Mouse (Mus musculus): ENCODE data around the gene Bscl2.
A peak's percentile ranks its signal among the peaks of the same experiment; 100 is the strongest.

The Bscl2 gene

GRCm38 (mm10) chr19:8837251-8837791, at the start of gene Bscl2:
Gene Bscl2 (plus strand): TSS chr19:8837467.
- DNase-seq (ENCODE audit: low spot score): peak; percentile 92

DNA sequence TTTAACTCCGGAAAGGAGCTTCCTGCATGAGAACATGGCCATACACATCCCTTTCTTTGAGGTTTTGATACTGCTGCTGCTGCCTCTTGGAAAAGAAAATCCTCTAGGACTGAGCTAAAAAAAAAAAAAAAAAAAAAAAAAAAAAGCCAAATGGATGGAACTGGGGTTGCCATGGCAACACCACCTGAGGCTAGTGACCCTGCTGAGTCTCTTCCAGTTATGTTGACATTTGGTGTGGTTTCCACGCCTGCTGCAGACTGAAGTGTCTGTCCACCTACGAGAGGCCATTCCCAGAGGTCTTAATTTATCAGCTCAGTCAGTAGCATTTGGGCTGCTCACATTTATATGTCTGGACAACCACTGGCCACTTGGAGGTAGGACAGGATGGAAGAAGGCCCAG, 48.7 kb upstream of the Bscl2 start:
- peak; percentile 66 for DNase-seq (ENCODE audit: low spot score)

- DNase-seq (ENCODE audit: low spot score): no peak
Measured at GRCm38 (mm10) chr19:8789171-8789570, 48.1 kb upstream of the Bscl2 start.

DNA sequence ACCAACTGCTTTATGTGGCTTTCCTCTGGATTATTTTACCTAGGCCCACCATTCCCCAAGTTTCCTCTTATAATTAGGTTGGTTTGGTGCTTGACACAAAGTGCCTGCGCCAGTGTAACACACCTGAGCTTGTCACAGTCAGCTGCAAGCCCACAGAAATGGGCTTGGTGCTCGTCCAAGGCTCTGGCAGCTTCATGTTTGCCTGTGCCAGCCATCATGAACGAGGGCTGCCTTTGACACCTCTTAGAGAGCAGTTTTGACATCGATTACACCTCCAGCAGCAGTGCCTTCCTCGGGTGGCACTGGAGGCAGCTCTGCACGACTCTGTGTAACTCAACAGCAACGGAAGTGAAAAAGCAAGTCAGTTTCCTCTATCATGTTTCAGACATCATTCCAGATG, 47.1 kb upstream of the Bscl2 start:
- no peak for DNase-seq (ENCODE audit: low spot score)

DNA sequence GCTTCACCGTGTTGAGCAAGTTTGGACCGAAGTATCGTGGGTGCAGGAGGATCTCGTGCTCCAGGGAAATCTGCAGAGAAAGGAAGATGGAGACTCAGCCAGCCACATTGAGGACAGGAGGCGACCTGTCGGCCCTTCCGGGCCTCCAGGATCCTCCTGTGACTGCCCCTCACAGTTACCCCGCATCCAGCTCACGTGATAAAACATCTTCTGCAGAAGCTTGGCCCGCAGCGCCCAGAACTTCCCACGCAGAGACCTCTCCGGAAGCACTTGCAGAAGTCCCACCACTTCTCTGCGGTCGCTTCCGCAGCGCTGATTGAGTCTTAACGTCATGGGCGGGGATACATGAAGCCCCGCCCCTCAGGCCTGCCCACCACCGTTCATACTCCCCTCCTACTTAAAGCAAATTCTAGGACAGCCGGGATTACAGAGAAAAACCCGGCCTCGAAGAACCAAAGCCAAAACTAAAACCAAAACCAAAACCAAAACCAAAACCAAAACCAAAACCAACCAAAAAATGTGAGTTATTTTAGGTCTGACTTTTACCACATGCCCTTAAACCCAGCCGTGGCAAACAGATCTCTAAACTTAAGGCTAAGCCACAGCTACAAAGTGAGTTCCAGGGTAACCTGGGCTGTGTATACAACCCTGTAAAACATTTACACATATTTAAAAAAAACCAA, 38.9 kb upstream of the Bscl2 start, which contains the start of gene Polr2g:
Gene Polr2g (minus strand): TSS at position 314 of the 683 bp plus-strand sequence.
- peak; percentile 93 for DNase-seq (ENCODE audit: low spot score)

DNA sequence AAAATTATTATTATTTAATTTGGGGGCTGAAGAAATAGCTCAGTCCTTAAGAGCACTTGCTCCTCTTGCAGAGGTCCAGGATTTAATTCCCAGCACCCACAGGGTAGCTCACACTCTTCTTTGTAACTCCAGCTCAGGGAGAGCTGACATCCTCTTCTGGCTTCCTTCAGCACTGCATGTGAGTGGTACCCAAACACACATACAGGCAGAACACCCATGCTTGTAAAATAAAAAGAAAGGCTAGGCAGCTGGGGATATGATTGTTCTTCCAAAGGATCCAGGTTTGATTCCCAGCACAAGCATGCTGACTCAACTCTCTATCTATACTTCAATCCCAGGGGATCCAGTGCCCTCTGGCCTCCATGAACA, 38.3 kb upstream of the Bscl2 start:
- DNase-seq (ENCODE audit: low spot score): no peak

- DNase-seq (ENCODE audit: low spot score): peak; percentile 97
Measured at GRCm38 (mm10) chr19:8802130-8802821, 35.0 kb upstream of the Bscl2 start, which contains the start of gene Zbtb3. Gene Zbtb3 (plus strand): TSS chr19:8802555.

- DNase-seq (ENCODE audit: low spot score): no peak
Measured at GRCm38 (mm10) chr19:8803204-8803780, 34.0 kb upstream of the Bscl2 start.

GRCm38 (mm10) chr19:8803879-8804660, 33.2 kb upstream of the Bscl2 start:
- no peak for DNase-seq (ENCODE audit: low spot score)

- DNase-seq (ENCODE audit: low spot score): no peak
Measured at GRCm38 (mm10) chr19:8806810-8807209, 30.5 kb upstream of the Bscl2 start.

DNA sequence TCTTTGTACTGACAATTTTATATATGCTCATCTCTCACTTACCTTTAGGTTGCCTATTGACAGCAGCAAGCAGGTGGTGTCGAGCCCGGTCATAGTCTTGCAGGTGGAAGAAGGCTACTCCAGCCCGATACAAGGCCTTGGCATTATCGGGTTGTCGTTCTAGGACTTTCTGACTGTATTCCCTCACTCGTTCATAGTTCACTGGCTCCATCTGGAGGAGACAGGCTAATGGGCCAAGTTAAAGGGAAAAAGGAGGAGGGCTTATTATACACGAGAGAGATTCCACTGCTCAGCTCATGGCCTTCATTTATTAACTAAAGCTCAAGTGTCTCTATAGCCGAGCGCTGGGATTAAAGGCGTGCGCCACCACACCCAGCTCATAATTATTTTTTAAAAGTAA, 21.5 kb upstream of the Bscl2 start:
- DNase-seq (ENCODE audit: low spot score): no peak

GRCm38 (mm10) chr19:8817001-8817400, 20.3 kb upstream of the Bscl2 start:
- no peak for DNase-seq (ENCODE audit: low spot score)

- DNase-seq (ENCODE audit: low spot score): no peak
Measured at GRCm38 (mm10) chr19:8818301-8818798, 18.9 kb upstream of the Bscl2 start.

- DNase-seq (ENCODE audit: low spot score): peak; percentile 98
Measured at GRCm38 (mm10) chr19:8818801-8819595, 18.3 kb upstream of the Bscl2 start, which contains the start of gene Ttc9c. Gene Ttc9c (minus strand): TSS chr19:8819333.

DNA sequence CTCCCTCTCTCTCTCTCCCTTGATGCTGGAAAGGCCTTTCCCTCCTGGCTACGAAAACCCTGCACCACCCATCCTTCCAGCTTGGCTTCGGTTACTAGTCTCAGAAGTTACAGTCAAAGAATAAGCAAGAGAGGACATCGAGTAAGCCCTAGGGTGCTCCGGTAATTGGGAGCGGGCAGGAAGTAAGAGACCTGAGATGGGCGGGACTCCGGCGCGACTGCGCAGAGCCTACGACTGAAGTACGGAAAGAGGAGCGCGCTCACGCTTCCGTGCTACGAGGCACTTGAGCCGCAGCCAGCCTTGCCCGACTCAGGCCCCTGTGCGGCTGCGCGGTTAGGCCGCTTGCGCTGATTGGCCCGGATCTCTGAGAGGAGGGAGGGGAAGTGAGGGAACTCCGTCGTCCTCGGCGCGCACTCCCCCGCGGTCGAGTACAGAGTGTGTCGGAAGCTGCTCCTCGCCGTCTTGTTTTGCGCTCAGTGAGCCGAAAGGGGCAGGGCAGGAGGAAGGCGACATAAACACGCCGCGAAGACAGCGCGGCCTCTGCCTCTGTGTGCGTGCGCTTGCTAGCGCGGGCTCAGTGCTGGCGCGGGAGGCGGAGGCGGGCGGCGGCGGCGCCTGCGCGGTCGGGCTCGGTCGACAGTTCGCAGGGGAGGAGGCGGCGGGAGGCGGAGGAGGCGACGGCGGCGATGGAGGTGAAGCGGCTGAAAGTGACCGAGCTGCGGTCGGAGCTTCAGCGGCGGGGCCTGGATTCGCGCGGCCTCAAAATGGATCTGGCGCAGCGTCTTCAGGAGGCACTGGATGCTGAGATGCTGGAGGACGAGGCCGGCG, 17.5 kb upstream of the Bscl2 start, which contains the start of gene Hnrnpul2:
Gene Hnrnpul2 (plus strand): TSS at position 415 of the 828 bp plus-strand sequence.
- DNase-seq (ENCODE audit: low spot score): peak; percentile 99

- DNase-seq (ENCODE audit: low spot score): no peak
Measured at GRCm38 (mm10) chr19:8820424-8820956, 16.8 kb upstream of the Bscl2 start.

GRCm38 (mm10) chr19:8821146-8821545, 16.1 kb upstream of the Bscl2 start:
- no peak for DNase-seq (ENCODE audit: low spot score)

DNA sequence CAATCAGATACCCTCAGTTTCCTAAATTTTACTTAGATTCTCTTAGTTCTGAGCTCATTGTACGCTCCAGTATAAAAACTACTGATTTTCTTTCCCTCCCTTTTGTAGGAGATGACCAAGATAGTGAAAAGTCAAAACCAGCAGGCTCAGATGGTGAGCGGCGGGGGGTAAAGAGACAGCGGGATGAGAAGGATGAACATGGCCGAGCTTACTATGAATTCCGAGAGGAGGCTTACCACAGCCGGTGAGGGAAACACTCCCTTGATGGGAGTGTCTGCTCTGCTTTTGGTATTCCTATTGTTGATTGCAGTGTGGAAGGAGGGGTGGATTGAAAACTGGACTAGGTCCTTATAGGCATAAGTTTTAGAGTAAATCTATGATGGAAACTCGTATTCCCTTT, 14.6 kb upstream of the Bscl2 start:
- DNase-seq (ENCODE audit: low spot score): no peak

- DNase-seq (ENCODE audit: low spot score): no peak
Measured at GRCm38 (mm10) chr19:8829660-8830059, 7.6 kb upstream of the Bscl2 start, which contains the start of gene AC129217.1. Gene AC129217.1 (plus strand): TSS chr19:8829773.

DNA sequence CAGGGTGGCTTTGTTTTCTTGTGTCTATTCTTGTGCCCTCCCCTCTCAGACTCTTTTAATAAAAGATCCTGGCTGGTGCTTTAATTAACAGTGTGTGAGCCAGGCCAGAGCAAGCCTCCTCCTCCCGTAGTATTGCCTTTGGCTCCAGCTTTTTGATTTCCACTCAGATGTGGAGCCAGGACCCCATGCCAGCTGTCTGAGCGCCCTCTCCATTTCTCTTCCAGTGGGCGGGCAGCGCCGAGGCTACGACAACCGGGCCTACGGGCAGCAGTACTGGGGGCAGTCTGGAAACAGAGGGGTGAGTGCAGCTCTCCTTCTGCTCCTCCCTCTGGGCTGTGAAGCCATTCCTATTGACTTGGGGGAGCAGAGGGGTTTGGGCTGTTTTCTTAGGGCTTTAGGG, 6.6 kb upstream of the Bscl2 start:
- no peak for DNase-seq (ENCODE audit: low spot score)
